In genomic region chr1:37719761-37720640, GRCm38 (mm10) we compare ENCODE assay signal across 9 mouse cellular contexts. TPM values are rescaled to one million over a fixed set of nuclear protein-coding genes. Genes with fewer than 3 reads are reported as not detected.
DNase-seq lines count a peak whose midpoint lies in the region; ATAC-seq lines count a peak whose summit lies in the region.
"Had no signal": no experiment of that assay in that cellular context is flagged by ENCODE, and none has a peak within 500 bp of the region (broad histone marks: within the 10 kb centered on the region; RNA-seq: fewer than 3 reads in every experiment).

Gene 2010300C02Rik (minus strand): TSS chr1:37720085.

- H3K4me2 ChIP-seq in heart, embryonic 14.5 days (ENCODE audit: low read length): peak within 1 kb of the TSS; percentile 94
- H3K4me2 ChIP-seq in liver, embryonic 13.5 days: peak within 1 kb of the TSS; percentile 72

- no peaks in the 10 kb centered on the region for H3K36me3 ChIP-seq in heart, embryonic 14.5 days (ENCODE audit: control insufficient read depth, insufficient read depth, low read length)
- no peaks in the 10 kb centered on the region for H3K36me3 ChIP-seq in liver, embryonic 13.5 days
- H3K36me3 ChIP-seq: G1E had no signal

- peak within 1 kb of the TSS; percentile 76 for H3K9ac ChIP-seq in heart, embryonic 14.5 days (ENCODE audit: low read length)
- no peak within 1 kb of the TSS for H3K9ac ChIP-seq in liver, embryonic 13.5 days

- peak; percentile 78 for DNase-seq in layer of hippocampus, adult 11-12 months (ENCODE audit: low spot score)
- DNase-seq in layer of hippocampus, adult 9-10 months (ENCODE audit: low spot score): no peak
- peak; percentile 50 for DNase-seq in embryo, embryonic 9.5 days (ENCODE audit: extremely low spot score)
- DNase-seq in kidney, postnatal 25 days: peak; percentile 28 to 53
- DNase-seq in liver, embryonic 13.5 days: no peak
- peak; percentile 56 for DNase-seq in neural tube, embryonic 10.5 days (ENCODE audit: extremely low spot score, low spot score)
- peak; percentile 41 for DNase-seq in thymus, postnatal 0 days (ENCODE audit: low spot score)

- H3K4me1 ChIP-seq in heart, embryonic 14.5 days (ENCODE audit: control insufficient read depth in 2 of 2, insufficient read depth in 2 of 2, low read length in 2 of 2): peaks cover 3 to 5% of the 10 kb centered on the region in 2 experiments; a peak in 3 of 4 replicates
- 0 out of 2 replicates have a peak, but pooled peaks cover 2% of the 10 kb centered on the region for H3K4me1 ChIP-seq in liver, embryonic 13.5 days (replicated peaks)

- no peaks in the 10 kb centered on the region for H3K9me3 ChIP-seq in heart, embryonic 14.5 days (ENCODE audit: control insufficient read depth, low read length)
- H3K9me3 ChIP-seq in liver, embryonic 13.5 days (replicated peaks): no peaks in the 10 kb centered on the region

- no peak within 1 kb of the TSS for H3K27ac ChIP-seq in heart, embryonic 14.5 days (replicated peaks in 1 of 2; ENCODE audit: control insufficient read depth in 1 of 2, insufficient read depth in 1 of 2, low read depth in 2 of 2, low read length in 2 of 2)
- H3K27ac ChIP-seq in liver, embryonic 13.5 days: no peak within 1 kb of the TSS

- H3K27me3 ChIP-seq in heart, embryonic 14.5 days (ENCODE audit: control insufficient read depth, insufficient read depth, low read length): 0 out of 2 replicates have a peak, but pooled peaks cover 6% of the 10 kb centered on the region
- H3K27me3 ChIP-seq in liver, embryonic 13.5 days: peaks cover 50% of the 10 kb centered on the region

- WGBS in heart, embryonic 14.5 days: under 1% methylated on average over 58 of the region's 69 CpGs
- WGBS in liver, embryonic 13.5 days (ENCODE audit: insufficient replicate concordance): 3% methylated on average over 40 of the region's 69 CpGs

- peak within 1 kb of the TSS; percentile 51 to 70 for H3K4me3 ChIP-seq in heart, embryonic 14.5 days (ENCODE audit: control insufficient read depth in 1 of 2, insufficient read depth in 1 of 2, low read depth in 1 of 2, low read length in 2 of 2)
- peak within 1 kb of the TSS; percentile 57 for H3K4me3 ChIP-seq in liver, embryonic 13.5 days (replicated peaks)

- peak; percentile 70 for ATAC-seq in heart, embryonic 14.5 days (ENCODE audit: insufficient number of reproducible peaks, insufficient read depth, low FRiP score, low read depth)
- ATAC-seq in liver, embryonic 13.5 days (ENCODE audit: low read depth): peak; percentile 53; the same call in 1 of the 2 replicates

RNA-seq across cellular contexts. Expression of gene 2010300C02Rik, which starts in this region (rescaled TPM):
- 5.1 and 5.3 TPM in 2 replicates for polyA plus RNA-seq in heart, embryonic 14.5 days (2014; fragmentation: Nextera tagmentation; extraction: Ambion mirVana)
- polyA plus RNA-seq in liver, embryonic 13.5 days (2015; fragmentation: Nextera tagmentation; extraction: Ambion mirVana): 0.09 and 0.13 TPM in 2 replicates
- polyA plus RNA-seq in thymus, postnatal 0 days (2015; fragmentation: Nextera tagmentation; extraction: Ambion mirVana): 10.7 and 12.5 TPM in 2 replicates
- polyA plus RNA-seq: G1E had no signal

Comparison
In these comparisons a context has a peak if more than half of its experiments do, and no peak if none do; other contexts are left out.
1. DNase-seq: peak in layer of hippocampus, adult 11-12 months (single experiment), embryo, embryonic 9.5 days (single experiment), kidney, postnatal 25 days (2 of 2), neural tube, embryonic 10.5 days (single experiment) and thymus, postnatal 0 days (single experiment); none in layer of hippocampus, adult 9-10 months (single experiment) and liver, embryonic 13.5 days (single experiment).
2. Peak in ATAC-seq, H3K4me3 ChIP-seq and H3K4me2 ChIP-seq in liver, embryonic 13.5 days; RNA of the gene not detected or under 1 TPM.